Mouse (Mus musculus): ENCODE measurements around the gene Tbc1d1.

- TF ChIP-seq POLR2A (IDR thresholded peaks at IDR 0.05; ENCODE audit: control insufficient read depth, extremely low read depth, insufficient read depth, low read length, poor library complexity) (no peak), CTCF (IDR thresholded peaks at IDR 0.05; ENCODE audit: borderline replicate concordance, control insufficient read depth, extremely low read depth, insufficient read depth, low read length, poor library complexity) (no peak)
Observed at GRCm38 (mm10) chr5:64358639-64359584, 202.8 kb downstream of the Tbc1d1 start.
